Mouse (Mus musculus): Measurements from ENCODE around the gene Tbc1d15. TPM values are rescaled to one million over a fixed set of nuclear protein-coding genes. Genes with fewer than 3 reads are reported as not detected.

Tbc1d15 gene
- polyA plus RNA-seq, 1 experiment from 2014 or later = 39.0 TPM

DNA sequence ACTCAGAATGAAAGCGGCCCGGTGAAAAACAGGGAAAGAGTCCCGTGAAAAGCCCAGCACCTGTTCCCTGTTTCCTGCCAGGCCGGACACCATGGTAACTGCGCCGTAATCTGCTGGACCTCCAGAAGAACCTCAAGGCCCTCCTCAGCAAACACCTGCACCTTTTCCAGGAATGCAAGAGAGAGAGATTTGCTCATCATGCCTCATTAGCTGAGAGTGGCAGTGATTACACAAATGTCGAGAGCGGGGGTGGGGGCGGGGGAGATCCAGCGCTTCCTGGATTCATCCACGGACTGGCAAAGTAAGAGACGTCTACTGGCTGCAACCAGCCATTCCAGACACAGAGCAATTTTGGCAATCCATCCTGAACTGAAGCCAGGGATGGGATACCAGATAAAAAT is 75.7 kb downstream of the Tbc1d15 start:
- no peak for DNase-seq (ENCODE audit: low spot score)
- WGBS = 65% methylated on average over 12 of the region's 12 CpGs
- H3K4me1 ChIP-seq (replicated peaks) = no peaks in the 10 kb centered on the region
- H3K27ac ChIP-seq = no peak overlapping the region
- H3K4me3 ChIP-seq = no peak overlapping the region
- no peaks in the 10 kb centered on the region for H3K36me3 ChIP-seq
- H3K27me3 ChIP-seq (ENCODE audit: insufficient read depth, poor library complexity, severe bottlenecking) = no peaks in the 10 kb centered on the region
- no peaks in the 10 kb centered on the region for H3K9me3 ChIP-seq

DNA sequence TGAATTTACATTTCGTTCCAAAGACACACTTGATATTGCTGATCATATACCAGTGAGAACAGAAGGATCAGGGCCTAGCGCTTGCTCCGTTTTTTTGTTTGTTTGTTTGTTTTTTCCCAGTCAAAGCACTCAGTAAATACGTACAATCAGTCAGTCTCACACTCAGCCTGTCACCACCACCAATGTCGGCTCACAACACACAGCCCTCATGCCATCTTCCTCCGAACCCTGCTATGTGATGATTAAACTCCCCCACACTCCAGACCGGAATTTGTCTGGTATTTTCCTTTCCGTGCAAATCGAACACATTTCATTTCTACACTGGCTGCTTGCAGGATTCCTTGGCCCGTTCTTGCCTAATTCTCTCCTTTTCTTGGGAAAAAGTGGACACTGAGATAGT is 77.9 kb downstream of the Tbc1d15 start:
- no peak overlapping the region for H3K27ac ChIP-seq
- DNase-seq (ENCODE audit: low spot score) = no peak
- H3K9me3 ChIP-seq = no peaks in the 10 kb centered on the region
- no peaks in the 10 kb centered on the region for H3K36me3 ChIP-seq
- no peaks in the 10 kb centered on the region for H3K27me3 ChIP-seq (ENCODE audit: insufficient read depth, poor library complexity, severe bottlenecking)
- 84% methylated on average over 10 of the region's 10 CpGs for WGBS
- peaks cover 11% of the 10 kb centered on the region for H3K4me1 ChIP-seq (replicated peaks)
- no peak overlapping the region for H3K4me3 ChIP-seq

DNA sequence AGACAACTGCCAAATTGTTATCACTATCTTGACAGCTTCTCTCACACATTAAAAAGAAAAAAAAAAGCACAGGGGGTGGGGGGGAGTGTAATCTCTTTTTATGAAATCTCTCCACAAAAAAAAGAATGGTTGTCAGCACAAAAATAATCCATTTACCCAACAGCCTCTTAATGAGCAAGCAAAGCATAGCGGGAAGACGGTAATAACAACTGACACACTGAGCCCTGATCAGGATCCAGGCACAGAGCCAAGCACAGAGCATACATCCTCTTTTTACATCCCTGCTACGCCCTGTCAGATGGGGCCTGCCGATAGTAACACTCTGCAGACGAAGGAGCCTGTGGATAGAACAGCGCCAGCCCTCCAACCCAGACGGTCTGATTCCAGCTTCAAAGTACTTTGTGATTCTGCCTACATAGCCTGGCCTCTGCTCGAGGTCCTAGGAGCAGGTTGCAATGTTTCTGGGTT is 79.9 kb downstream of the Tbc1d15 start:
- no peaks in the 10 kb centered on the region for H3K27me3 ChIP-seq (ENCODE audit: insufficient read depth, poor library complexity, severe bottlenecking)
- no peaks in the 10 kb centered on the region for H3K9me3 ChIP-seq
- no peak for DNase-seq (ENCODE audit: low spot score)
- H3K27ac ChIP-seq = no peak overlapping the region
- no peak overlapping the region for H3K4me3 ChIP-seq
- H3K36me3 ChIP-seq = no peaks in the 10 kb centered on the region
- WGBS = 83% methylated on average over 8 of the region's 8 CpGs
- peaks cover 11% of the 10 kb centered on the region for H3K4me1 ChIP-seq (replicated peaks)

DNA sequence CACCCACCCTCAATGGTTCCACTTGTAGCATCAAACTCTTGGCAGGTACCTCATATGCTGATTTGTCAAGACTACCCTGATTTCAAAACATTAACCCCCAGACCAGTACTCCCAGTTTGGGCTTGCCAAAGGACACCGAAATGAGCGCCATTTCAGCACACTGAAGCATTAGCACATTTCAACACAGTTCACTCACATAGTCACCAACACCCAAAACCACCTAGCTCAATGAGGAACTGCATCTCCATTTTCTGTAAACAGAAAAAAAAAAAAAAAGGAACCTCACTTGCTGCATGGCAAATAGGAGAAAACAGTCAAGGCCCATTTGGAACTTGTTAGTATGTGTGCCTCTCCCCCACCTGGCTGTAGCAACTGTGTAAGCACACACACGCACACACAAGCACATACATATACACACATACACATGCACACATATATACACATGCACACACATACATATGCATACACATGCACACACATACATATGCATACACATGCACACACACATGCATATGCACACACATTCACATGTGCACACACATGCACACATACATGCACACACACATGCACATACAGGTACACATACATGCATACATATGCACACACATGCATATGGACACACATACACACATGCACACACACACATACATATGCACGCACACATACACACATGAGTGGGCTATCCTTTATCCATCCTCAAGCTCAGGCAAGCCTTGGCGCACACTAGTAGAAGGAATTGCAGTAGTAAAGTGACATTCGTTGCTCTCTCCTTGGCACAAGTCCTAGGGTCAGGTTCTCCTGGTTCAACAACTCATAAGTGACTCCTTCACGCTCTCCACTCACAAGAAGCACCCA is 80.5 kb downstream of the Tbc1d15 start:
- Histone ChIP-seq H3K36me3 (no peaks in the 10 kb centered on the region), H3K9me3 (no peaks in the 10 kb centered on the region), H3K27ac (no peak overlapping the region), H3K27me3 (ENCODE audit: insufficient read depth, poor library complexity, severe bottlenecking) (no peaks in the 10 kb centered on the region), H3K4me3 (no peak overlapping the region), H3K4me1 (replicated peaks) (peaks cover 11% of the 10 kb centered on the region)
- WGBS = 92% methylated on average over 7 of the region's 7 CpGs
- DNase-seq (ENCODE audit: low spot score) = no peak

GRCm38 (mm10) chr10:115169410-115169809 is 81.9 kb downstream of the Tbc1d15 start:
- H3K27ac ChIP-seq = no peak overlapping the region
- peak; percentile 27 for DNase-seq (ENCODE audit: low spot score)
- 0 out of 2 replicates have a peak overlapping the region, but pooled peaks have one; percentile 11 for H3K4me3 ChIP-seq
- no peaks in the 10 kb centered on the region for H3K9me3 ChIP-seq
- H3K36me3 ChIP-seq = no peaks in the 10 kb centered on the region
- no peaks in the 10 kb centered on the region for H3K27me3 ChIP-seq (ENCODE audit: insufficient read depth, poor library complexity, severe bottlenecking)
- peaks cover 11% of the 10 kb centered on the region for H3K4me1 ChIP-seq (replicated peaks)
- WGBS = 22% methylated on average over 9 of the region's 9 CpGs

- H3K36me3 ChIP-seq = no peaks in the 10 kb centered on the region
- DNase-seq (ENCODE audit: low spot score) = no peak
- WGBS = 75% methylated on average over 5 of the region's 5 CpGs
- no peaks in the 10 kb centered on the region; the same call in 1 of the 2 replicates for H3K4me1 ChIP-seq (replicated peaks)
- no peaks in the 10 kb centered on the region for H3K27me3 ChIP-seq (ENCODE audit: insufficient read depth, poor library complexity, severe bottlenecking)
- H3K9me3 ChIP-seq = no peaks in the 10 kb centered on the region
- no peak overlapping the region for H3K4me3 ChIP-seq
- no peak overlapping the region for H3K27ac ChIP-seq
Measured at GRCm38 (mm10) chr10:115160289-115160688, 91.0 kb downstream of the Tbc1d15 start.

Other genes with a start within 250 kb of the Tbc1d15 start
- gene Tph2, start 66.4 kb downstream of the Tbc1d15 start, polyA plus RNA-seq (2016; fragmentation: Nextera tagmentation; extraction: Ambion mirVana) = 0.17 TPM in 1 of 2 replicates, not detected in the other
- 3.4 and 3.8 TPM in 2 replicates for gene Rab21, start 64.1 kb upstream of the Tbc1d15 start, polyA plus RNA-seq (2016; fragmentation: Nextera tagmentation; extraction: Ambion mirVana)
- 33.9 and 35.8 TPM in 2 replicates for gene Tmem19, start 111.0 kb upstream of the Tbc1d15 start, polyA plus RNA-seq (2016; fragmentation: Nextera tagmentation; extraction: Ambion mirVana)
- 23.5 and 25.8 TPM in 2 replicates for gene Thap2, start 133.0 kb upstream of the Tbc1d15 start, polyA plus RNA-seq (2016; fragmentation: Nextera tagmentation; extraction: Ambion mirVana)
- gene Zfc3h1, start 133.5 kb upstream of the Tbc1d15 start, polyA plus RNA-seq (2016; fragmentation: Nextera tagmentation; extraction: Ambion mirVana) = 13.3 and 19.3 TPM in 2 replicates

Measured in hindbrain, embryonic 10.5 days (tissue).